ENCODE assay signal across 20 mouse cellular contexts in genomic region chr17:15679966-15680630, GRCm38 (mm10).
"Had no signal": no experiment of that assay in that cellular context is flagged by ENCODE, and none has a peak within 500 bp of the region (broad histone marks: within the 10 kb centered on the region; RNA-seq: fewer than 3 reads in every experiment).

No protein-coding gene starts in this region.

- H3K9ac ChIP-seq: limb, embryonic 13.5 days; liver, embryonic 13.5 days; midbrain, embryonic 12.5 days; midbrain, embryonic 15.5 days; neural tube, embryonic 13.5 days had no signal

- H3K36me3 ChIP-seq: limb, embryonic 10.5 days; limb, embryonic 13.5 days; liver, embryonic 13.5 days; midbrain, embryonic 12.5 days; midbrain, embryonic 15.5 days; neural tube, embryonic 13.5 days had no signal

- DNase-seq: kidney, adult 18-20 months; kidney, adult 9 months; kidney, postnatal 14 days; kidney, postnatal 4 days; liver; liver, embryonic 13.5 days; lung, adult 2 months; lung, postnatal 14 days; lung, postnatal 4 days; retina, postnatal 1 day; thymus, adult 18-20 months; thymus, postnatal 25 days had no signal

- H3K4me3 ChIP-seq: limb, embryonic 10.5 days; limb, embryonic 13.5 days; liver, embryonic 13.5 days; midbrain, embryonic 12.5 days; midbrain, embryonic 15.5 days; myocyte; neural tube, embryonic 13.5 days had no signal

- H3K27me3 ChIP-seq: limb, embryonic 13.5 days; liver, embryonic 13.5 days; midbrain, embryonic 12.5 days; midbrain, embryonic 15.5 days; neural tube, embryonic 13.5 days had no signal

- H3K4me1 ChIP-seq: limb, embryonic 10.5 days; limb, embryonic 13.5 days; midbrain, embryonic 15.5 days; neural tube, embryonic 13.5 days had no signal

- ATAC-seq: intestine, embryonic 16.5 days; midbrain, embryonic 15.5 days had no signal

- H3K27ac ChIP-seq: limb, embryonic 10.5 days; limb, embryonic 13.5 days; liver, embryonic 13.5 days; midbrain, embryonic 12.5 days; midbrain, embryonic 15.5 days; neural tube, embryonic 13.5 days; stomach, postnatal 0 days had no signal

- H3K4me2 ChIP-seq: limb, embryonic 13.5 days; liver, embryonic 13.5 days; midbrain, embryonic 12.5 days; midbrain, embryonic 15.5 days; neural tube, embryonic 13.5 days had no signal

- H3K9me3 ChIP-seq: limb, embryonic 10.5 days; limb, embryonic 13.5 days; liver, embryonic 13.5 days; midbrain, embryonic 12.5 days; midbrain, embryonic 15.5 days; neural tube, embryonic 13.5 days had no signal
